Mouse (Mus musculus) small intestine, adult 2 months (tissue): Measurements from ENCODE around the gene Trim66.

Source experiments
- CTCF ChIP-seq: fragments of 200-500 bp; IDR thresholded peaks from 2 replicates; pipeline ENCODE4 v1.5.1; 2012; ENCODE audit warnings: low read depth, mild to moderate bottlenecking, control low read depth, inconsistent platforms, low read length, moderate library complexity, mixed read lengths; ENCODE audit not compliant: insufficient replicate concordance, insufficient read length; ENCODE audit errors: extremely low read depth
- POLR2A ChIP-seq: fragments of 200-500 bp; IDR thresholded peaks from 2 replicates; pipeline ENCODE4 v1.6.1; 2012; ENCODE audit warnings: low read depth, mild to moderate bottlenecking, control low read depth, inconsistent platforms, low read length, moderate library complexity

DNA sequence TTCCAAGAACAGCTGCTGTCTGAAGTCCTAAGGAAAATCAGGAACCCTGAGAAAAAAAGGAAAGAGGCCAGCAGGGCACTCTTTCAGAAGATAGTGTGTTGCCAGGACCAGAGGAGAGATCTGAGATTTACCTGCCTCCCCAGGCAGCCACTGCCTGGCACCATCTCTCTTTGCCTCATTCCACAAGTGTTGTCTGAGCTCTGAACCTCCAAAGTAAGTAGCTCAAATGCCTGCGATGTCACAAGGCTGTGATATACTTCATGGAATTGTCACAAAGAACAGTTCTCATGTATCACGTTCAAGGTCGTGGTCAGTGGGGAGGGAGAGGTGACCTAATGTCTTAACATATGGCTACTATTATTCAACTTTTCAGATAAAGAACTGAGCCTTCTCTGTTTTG lies 8.6 kb upstream of the Trim66 start:
- no peak for TF ChIP-seq CTCF
- TF ChIP-seq POLR2A, result no peak
